Mouse (Mus musculus): ENCODE measurements at regions not wholly inside any gene's neighbourhood (a gene's known extent, or its start where the extent isn't known, plus 50 kb on each side); places are given as distances from the start of the nearest gene placed in this dataset.

GRCm38 (mm10) chr3:41377826-41378406, 177.6 kb upstream of the Jade1 start:
- WGBS = 86% methylated on average over 5 of the region's 5 CpGs
- no peak overlapping the region for H3K27ac ChIP-seq
- no peak for ATAC-seq (ENCODE audit: insufficient number of reproducible peaks, insufficient read depth, low FRiP score, low TSS enrichment, low read depth)
- H3K4me2 ChIP-seq = no peak overlapping the region
- no peak overlapping the region for H3K9ac ChIP-seq (replicated peaks)
- no peaks in the 10 kb centered on the region for H3K36me3 ChIP-seq
- H3K4me1 ChIP-seq (replicated peaks) = 0 out of 2 replicates have a peak, but pooled peaks cover 9% of the 10 kb centered on the region
- no peak overlapping the region for H3K4me3 ChIP-seq (replicated peaks)
- H3K27me3 ChIP-seq = no peaks in the 10 kb centered on the region
- H3K9me3 ChIP-seq = no peaks in the 10 kb centered on the region

- H3K9ac ChIP-seq (replicated peaks) = no peak overlapping the region
- WGBS = 72% methylated on average over 6 of the region's 6 CpGs
- ATAC-seq (ENCODE audit: insufficient number of reproducible peaks, insufficient read depth, low FRiP score, low TSS enrichment, low read depth) = no peak
- 0 out of 2 replicates have a peak, but pooled peaks cover 9% of the 10 kb centered on the region for H3K4me1 ChIP-seq (replicated peaks)
- no peaks in the 10 kb centered on the region for H3K36me3 ChIP-seq
- no peaks in the 10 kb centered on the region for H3K9me3 ChIP-seq
- no peaks in the 10 kb centered on the region for H3K27me3 ChIP-seq
- no peak overlapping the region for H3K4me2 ChIP-seq
- H3K4me3 ChIP-seq (replicated peaks) = no peak overlapping the region
- no peak overlapping the region for H3K27ac ChIP-seq
These were observed 178.5 kb upstream of the Jade1 start for GRCm38 (mm10) chr3:41376848-41377582.

GRCm38 (mm10) chr3:41375230-41375930, 180.2 kb upstream of the Jade1 start:
- 81% methylated on average over 2 of the region's 2 CpGs for WGBS
- Histone ChIP-seq H3K9ac (replicated peaks) (no peak overlapping the region), H3K27ac (no peak overlapping the region), H3K4me2 (no peak overlapping the region), H3K27me3 (no peaks in the 10 kb centered on the region), H3K36me3 (no peaks in the 10 kb centered on the region), H3K4me3 (replicated peaks) (no peak overlapping the region), H3K4me1 (replicated peaks) (0 out of 2 replicates have a peak, but pooled peaks cover 9% of the 10 kb centered on the region), H3K9me3 (no peaks in the 10 kb centered on the region)
- ATAC-seq (ENCODE audit: insufficient number of reproducible peaks, insufficient read depth, low FRiP score, low TSS enrichment, low read depth) = no peak

- 55% methylated on average over 5 of the region's 5 CpGs for WGBS
- Histone ChIP-seq H3K9me3 (no peaks in the 10 kb centered on the region), H3K9ac (replicated peaks) (no peak overlapping the region)
These were observed 182.3 kb upstream of the Jade1 start for GRCm38 (mm10) chr3:41373198-41373597.

GRCm38 (mm10) chr3:41368351-41369101, 187.0 kb upstream of the Jade1 start:
- Histone ChIP-seq H3K9ac (replicated peaks) (no peak overlapping the region), H3K4me2 (no peak overlapping the region), H3K36me3 (no peaks in the 10 kb centered on the region), H3K4me1 (replicated peaks) (0 out of 2 replicates have a peak, but pooled peaks cover 3% of the 10 kb centered on the region), H3K4me3 (replicated peaks) (no peak overlapping the region), H3K27me3 (no peaks in the 10 kb centered on the region), H3K27ac (no peak overlapping the region), H3K9me3 (no peaks in the 10 kb centered on the region)
- ATAC-seq (ENCODE audit: insufficient number of reproducible peaks, insufficient read depth, low FRiP score, low TSS enrichment, low read depth) = no peak
- WGBS = 85% methylated on average over 7 of the region's 7 CpGs

More at GRCm38 (mm10) chr3:41373198-41373597, 182.3 kb upstream of the Jade1 start:
- no peak overlapping the region for H3K4me2 ChIP-seq
- H3K4me3 ChIP-seq (replicated peaks) = no peak overlapping the region
- no peak for ATAC-seq (ENCODE audit: insufficient number of reproducible peaks, insufficient read depth, low FRiP score, low TSS enrichment, low read depth)
- H3K4me1 ChIP-seq (replicated peaks) = 0 out of 2 replicates have a peak, but pooled peaks cover 9% of the 10 kb centered on the region
- no peak overlapping the region for H3K27ac ChIP-seq
- no peaks in the 10 kb centered on the region for H3K27me3 ChIP-seq
- no peaks in the 10 kb centered on the region for H3K36me3 ChIP-seq

- 79% methylated on average over 4 of the region's 4 CpGs for WGBS
- no peak for ATAC-seq (ENCODE audit: insufficient number of reproducible peaks, insufficient read depth, low FRiP score, low TSS enrichment, low read depth)
These were observed 188.8 kb upstream of the Jade1 start for GRCm38 (mm10) chr3:41366764-41367163.

GRCm38 (mm10) chr3:41366264-41366663, 189.3 kb upstream of the Jade1 start:
- Histone ChIP-seq H3K4me3 (replicated peaks) (no peak overlapping the region), H3K27ac (no peak overlapping the region), H3K9ac (replicated peaks) (no peak overlapping the region), H3K4me1 (replicated peaks) (0 out of 2 replicates have a peak, but pooled peaks cover 3% of the 10 kb centered on the region), H3K36me3 (no peaks in the 10 kb centered on the region), H3K9me3 (no peaks in the 10 kb centered on the region), H3K4me2 (no peak overlapping the region), H3K27me3 (no peaks in the 10 kb centered on the region)
- WGBS = 48% methylated on average over 9 of the region's 9 CpGs
- ATAC-seq (ENCODE audit: insufficient number of reproducible peaks, insufficient read depth, low FRiP score, low TSS enrichment, low read depth) = no peak

More at GRCm38 (mm10) chr3:41366764-41367163, 188.8 kb upstream of the Jade1 start:
- Histone ChIP-seq H3K4me2 (no peak overlapping the region), H3K27me3 (no peaks in the 10 kb centered on the region), H3K36me3 (no peaks in the 10 kb centered on the region), H3K27ac (no peak overlapping the region), H3K4me1 (replicated peaks) (0 out of 2 replicates have a peak, but pooled peaks cover 3% of the 10 kb centered on the region), H3K9ac (replicated peaks) (no peak overlapping the region), H3K4me3 (replicated peaks) (no peak overlapping the region), H3K9me3 (no peaks in the 10 kb centered on the region)

GRCm38 (mm10) chr3:41365145-41365830, 190.2 kb upstream of the Jade1 start:
- 79% methylated on average over 8 of the region's 8 CpGs for WGBS
- H3K9ac ChIP-seq (replicated peaks) = no peak overlapping the region
- no peak for ATAC-seq (ENCODE audit: insufficient number of reproducible peaks, insufficient read depth, low FRiP score, low TSS enrichment, low read depth)

GRCm38 (mm10) chr3:41363947-41364346, 191.6 kb upstream of the Jade1 start:
- peaks cover 9% of the 10 kb centered on the region; the same call in 1 of the 2 replicates for H3K4me1 ChIP-seq (replicated peaks)
- H3K9me3 ChIP-seq = no peaks in the 10 kb centered on the region
- ATAC-seq (ENCODE audit: insufficient number of reproducible peaks, insufficient read depth, low FRiP score, low TSS enrichment, low read depth) = no peak
- no peaks in the 10 kb centered on the region for H3K27me3 ChIP-seq
- no peak overlapping the region for H3K4me2 ChIP-seq
- H3K4me3 ChIP-seq (replicated peaks) = no peak overlapping the region
- H3K9ac ChIP-seq (replicated peaks) = no peak overlapping the region
- H3K27ac ChIP-seq = no peak overlapping the region
- no peaks in the 10 kb centered on the region for H3K36me3 ChIP-seq
- WGBS = 77% methylated on average over 3 of the region's 3 CpGs

More at GRCm38 (mm10) chr3:41365145-41365830, 190.2 kb upstream of the Jade1 start:
- Histone ChIP-seq H3K4me2 (no peak overlapping the region), H3K27me3 (no peaks in the 10 kb centered on the region), H3K27ac (no peak overlapping the region), H3K36me3 (no peaks in the 10 kb centered on the region), H3K9me3 (no peaks in the 10 kb centered on the region), H3K4me1 (replicated peaks) (peaks cover 6% of the 10 kb centered on the region; the same call in 1 of the 2 replicates), H3K4me3 (replicated peaks) (no peak overlapping the region)

- 49% methylated on average over 5 of the region's 5 CpGs for WGBS
- Histone ChIP-seq H3K9ac (replicated peaks) (no peak overlapping the region), H3K4me3 (replicated peaks) (no peak overlapping the region), H3K27me3 (no peaks in the 10 kb centered on the region), H3K27ac (no peak overlapping the region), H3K9me3 (no peaks in the 10 kb centered on the region), H3K36me3 (no peaks in the 10 kb centered on the region), H3K4me1 (replicated peaks) (peaks cover 6% of the 10 kb centered on the region; the same call in 1 of the 2 replicates), H3K4me2 (no peak overlapping the region)
- ATAC-seq (ENCODE audit: insufficient number of reproducible peaks, insufficient read depth, low FRiP score, low TSS enrichment, low read depth) = no peak
These were observed 195.3 kb upstream of the Jade1 start for GRCm38 (mm10) chr3:41360231-41360630.
